Mouse (Mus musculus) forebrain, embryonic 13.5 days (tissue): ENCODE results near the gene Hpse2. TPM values are rescaled to one million over a fixed set of nuclear protein-coding genes. Genes with fewer than 3 reads are reported as not detected.
"Not testable (repeated sequence)": the region's sequence is repeated elsewhere in the genome, so short reads cannot be mapped to it uniquely, and the experiment has no call there.

Experiments used
- ATAC-seq: fragments of 200-750 bp; cut with Nextera tagmentation; 2 replicates; pipeline ENCODE4 v1.8.0; 2017
- H3K27ac ChIP-seq: fragments of 300-500 bp; sonication (generic); 2 replicates; pipeline ENCODE4 v1.5.1; 2015; ENCODE audit warnings: inconsistent platforms, mild to moderate bottlenecking, moderate library complexity
- H3K27me3 ChIP-seq: fragments of 300-500 bp; sonication (generic); 2 replicates; pipeline ENCODE4 v1.6.1; 2015; ENCODE audit warnings: mild to moderate bottlenecking, inconsistent platforms
- H3K36me3 ChIP-seq: fragments of 300-500 bp; sonication (generic); 2 replicates; pipeline ENCODE4 v1.6.1; 2015; ENCODE audit warnings: mild to moderate bottlenecking, inconsistent platforms; ENCODE audit not compliant: poor library complexity, severe bottlenecking
- H3K4me1 ChIP-seq: fragments of 300-500 bp; sonication (generic); 2 replicates; pipeline ENCODE4 v1.6.1; 2015; ENCODE audit warnings: inconsistent platforms
- H3K4me2 ChIP-seq: fragments of 300-500 bp; sonication (generic); 2 replicates; pipeline ENCODE4 v1.6.1; 2015; ENCODE audit warnings: inconsistent platforms, mild to moderate bottlenecking, moderate library complexity
- H3K4me3 ChIP-seq: fragments of 300-500 bp; sonication (generic); 2 replicates; pipeline ENCODE4 v1.5.1; 2015; ENCODE audit warnings: mild to moderate bottlenecking, inconsistent platforms
- H3K9ac ChIP-seq: fragments of 300-500 bp; sonication (generic); 2 replicates; pipeline ENCODE4 v1.6.1; 2015; ENCODE audit warnings: mild to moderate bottlenecking, inconsistent platforms
- H3K9me3 ChIP-seq: fragments of 300-500 bp; sonication (generic); replicated peaks from 2 replicates; pipeline ENCODE4 v1.6.1; 2016; ENCODE audit warnings: inconsistent platforms
- WGBS: fragments of 180-500 bp; shearing (Covaris S2); methylation state at CpG from one replicate; pipeline ENCODE4 v1.1.7; 2015; 5-methylcytosine and 5-hydroxymethylcytosine counted together
- polyA plus RNA-seq: library from polyadenylated mRNA; unstranded; fragments of >200 nt; fragmentation: Nextera tagmentation; extraction: Ambion mirVana; gene quantifications from 2 replicates; pipeline ENCODE4 v1.2.1, GENCODE M21; 2015

Hpse2 gene
- polyA plus RNA-seq, 1 experiment from 2014 or later: not detected

- no peaks in the 10 kb centered on the region for H3K9me3 ChIP-seq
- H3K27ac ChIP-seq: no peak overlapping the region
- no peaks in the 10 kb centered on the region for H3K36me3 ChIP-seq
- no peak overlapping the region for H3K4me2 ChIP-seq
- H3K4me3 ChIP-seq: no peak overlapping the region
- no peaks in the 10 kb centered on the region for H3K27me3 ChIP-seq
- H3K4me1 ChIP-seq: peaks cover 10% of the 10 kb centered on the region
- H3K9ac ChIP-seq: no peak overlapping the region
- WGBS: 38% methylated on average over 2 of the region's 2 CpGs
- no peak for ATAC-seq
Observed at GRCm38 (mm10) chr19:42785129-42785528, 603.0 kb downstream of the Hpse2 start.

GRCm38 (mm10) chr19:42780156-42780538, 608.0 kb downstream of the Hpse2 start:
- peak overlapping the region; percentile 65 for H3K9ac ChIP-seq
- peak overlapping the region; percentile 75 for H3K27ac ChIP-seq

GRCm38 (mm10) chr19:42779531-42780155, 608.5 kb downstream of the Hpse2 start, which contains the start of gene Hps1:
TSS of gene Hps1 (minus strand) at chr19:42779978.
- Histone ChIP-seq H3K36me3 (no peaks in the 10 kb centered on the region), H3K27me3 (no peaks in the 10 kb centered on the region), H3K4me3 (peak within 1 kb of the TSS; percentile 55), H3K27ac (peak within 1 kb of the TSS; percentile 75), H3K4me1 (0 out of 2 replicates have a peak, but pooled peaks cover 4% of the 10 kb centered on the region), H3K9me3 (no peaks in the 10 kb centered on the region), H3K9ac (peak within 1 kb of the TSS; percentile 65), H3K4me2 (peak within 1 kb of the TSS; percentile 64)
- ATAC-seq: peak; percentile 99
- WGBS: under 1% methylated on average over 43 of the region's 43 CpGs

More at GRCm38 (mm10) chr19:42780156-42780538, 608.0 kb downstream of the Hpse2 start:
- not testable (repeated sequence) for ATAC-seq, H3K9me3 ChIP-seq, H3K36me3 ChIP-seq, H3K27me3 ChIP-seq, H3K4me1 ChIP-seq
- Histone ChIP-seq H3K4me2 (peak overlapping the region; percentile 64), H3K4me3 (peak overlapping the region; percentile 55)
- 54% methylated on average over 7 of the region's 7 CpGs for WGBS

- no peaks in the 10 kb centered on the region for H3K9me3 ChIP-seq
- no peak for ATAC-seq
- H3K4me2 ChIP-seq: no peak overlapping the region
- no peaks in the 10 kb centered on the region for H3K36me3 ChIP-seq
- 0 out of 2 replicates have a peak, but pooled peaks cover 4% of the 10 kb centered on the region for H3K4me1 ChIP-seq
- H3K4me3 ChIP-seq: no peak overlapping the region
- WGBS: 81% methylated on average over 5 of the region's 5 CpGs
- H3K27me3 ChIP-seq: no peaks in the 10 kb centered on the region
- H3K27ac ChIP-seq: no peak overlapping the region
- no peak overlapping the region for H3K9ac ChIP-seq
Observed at GRCm38 (mm10) chr19:42777801-42778200, 610.4 kb downstream of the Hpse2 start.

GRCm38 (mm10) chr19:42776813-42777212, 611.3 kb downstream of the Hpse2 start:
- 100% methylated on average over 1 of the region's 1 CpGs for WGBS
- no peak for ATAC-seq

GRCm38 (mm10) chr19:42770141-42770872, 617.8 kb downstream of the Hpse2 start:
- no peak overlapping the region for H3K9ac ChIP-seq
- ATAC-seq: no peak
- no peak overlapping the region for H3K4me2 ChIP-seq
- H3K27ac ChIP-seq: no peak overlapping the region
- H3K9me3 ChIP-seq: no peaks in the 10 kb centered on the region
- no peaks in the 10 kb centered on the region for H3K27me3 ChIP-seq
- H3K4me3 ChIP-seq: no peak overlapping the region
- 83% methylated on average over 23 of the region's 23 CpGs for WGBS
- peaks cover 23% of the 10 kb centered on the region for H3K36me3 ChIP-seq
- H3K4me1 ChIP-seq: no peaks in the 10 kb centered on the region

More at GRCm38 (mm10) chr19:42776813-42777212, 611.3 kb downstream of the Hpse2 start:
- Histone ChIP-seq H3K27ac (no peak overlapping the region), H3K4me3 (no peak overlapping the region), H3K9me3 (no peaks in the 10 kb centered on the region), H3K9ac (no peak overlapping the region), H3K36me3 (no peaks in the 10 kb centered on the region), H3K4me1 (0 out of 2 replicates have a peak, but pooled peaks cover 4% of the 10 kb centered on the region), H3K27me3 (no peaks in the 10 kb centered on the region), H3K4me2 (no peak overlapping the region)

GRCm38 (mm10) chr19:42769648-42770047, 618.5 kb downstream of the Hpse2 start:
- Histone ChIP-seq H3K4me1 (no peaks in the 10 kb centered on the region), H3K4me3 (no peak overlapping the region), H3K36me3 (peaks cover 23% of the 10 kb centered on the region), H3K27me3 (no peaks in the 10 kb centered on the region), H3K27ac (no peak overlapping the region), H3K9ac (no peak overlapping the region), H3K4me2 (no peak overlapping the region), H3K9me3 (no peaks in the 10 kb centered on the region)
- no peak for ATAC-seq
- 90% methylated on average over 10 of the region's 10 CpGs for WGBS

GRCm38 (mm10) chr19:42767361-42767760, 620.8 kb downstream of the Hpse2 start:
- no peaks in the 10 kb centered on the region for H3K9me3 ChIP-seq
- no peak overlapping the region for H3K4me3 ChIP-seq
- no peaks in the 10 kb centered on the region for H3K27me3 ChIP-seq
- H3K36me3 ChIP-seq: peaks cover 26% of the 10 kb centered on the region
- H3K9ac ChIP-seq: no peak overlapping the region
- 73% methylated on average over 8 of the region's 8 CpGs for WGBS
- no peaks in the 10 kb centered on the region for H3K4me1 ChIP-seq
- no peak overlapping the region for H3K4me2 ChIP-seq
- no peak overlapping the region for H3K27ac ChIP-seq
- no peak for ATAC-seq

GRCm38 (mm10) chr19:42764398-42764797, 623.8 kb downstream of the Hpse2 start:
- no peak overlapping the region for H3K4me2 ChIP-seq
- H3K36me3 ChIP-seq: peaks cover 15% of the 10 kb centered on the region; the same call in 1 of the 2 replicates
- WGBS: 71% methylated on average over 10 of the region's 10 CpGs
- ATAC-seq: no peak
- H3K27ac ChIP-seq: no peak overlapping the region
- H3K9me3 ChIP-seq: no peaks in the 10 kb centered on the region
- no peak overlapping the region for H3K9ac ChIP-seq
- no peaks in the 10 kb centered on the region for H3K4me1 ChIP-seq
- H3K27me3 ChIP-seq: no peaks in the 10 kb centered on the region
- H3K4me3 ChIP-seq: no peak overlapping the region

- peaks cover 30% of the 10 kb centered on the region for H3K4me1 ChIP-seq
- H3K4me3 ChIP-seq: no peak overlapping the region
- H3K9me3 ChIP-seq: no peaks in the 10 kb centered on the region
- WGBS: 87% methylated on average over 6 of the region's 6 CpGs
- H3K4me2 ChIP-seq: no peak overlapping the region
- no peak overlapping the region for H3K9ac ChIP-seq
- H3K36me3 ChIP-seq: 0 out of 2 replicates have a peak, but pooled peaks cover 11% of the 10 kb centered on the region
- no peaks in the 10 kb centered on the region for H3K27me3 ChIP-seq
- no peak overlapping the region for H3K27ac ChIP-seq
- no peak for ATAC-seq
Observed at GRCm38 (mm10) chr19:42756671-42757070, 631.5 kb downstream of the Hpse2 start.

GRCm38 (mm10) chr19:42755148-42755870, 632.8 kb downstream of the Hpse2 start:
- Histone ChIP-seq H3K27me3 (no peaks in the 10 kb centered on the region), H3K27ac (no peak overlapping the region), H3K9me3 (no peaks in the 10 kb centered on the region), H3K4me2 (no peak overlapping the region), H3K4me3 (no peak overlapping the region), H3K4me1 (peaks cover 33% of the 10 kb centered on the region), H3K9ac (no peak overlapping the region), H3K36me3 (0 out of 2 replicates have a peak, but pooled peaks cover 8% of the 10 kb centered on the region)
- 76% methylated on average over 15 of the region's 15 CpGs for WGBS
- ATAC-seq: no peak
